Mouse (Mus musculus): ENCODE measurements around the gene Ube2e1. TPM values are rescaled to one million over a fixed set of nuclear protein-coding genes. Genes with fewer than 3 reads are reported as not detected.

Ube2e1 gene
- polyA plus RNA-seq, 1 experiment from 2014 or later: 50.0 TPM

- DNase-seq: no peak
- H3K4me2 ChIP-seq: no peak overlapping the region
- H3K36me3 ChIP-seq (ENCODE audit: insufficient read depth): no peaks in the 10 kb centered on the region
- no peaks in the 10 kb centered on the region for H3K27me3 ChIP-seq (ENCODE audit: insufficient read depth, low read length)
- no peak overlapping the region for H3K4me3 ChIP-seq (ENCODE audit: low read depth, low read length)
- H3K9me3 ChIP-seq (ENCODE audit: low read depth, low read length): no peaks in the 10 kb centered on the region
- no peaks in the 10 kb centered on the region for H3K4me1 ChIP-seq (ENCODE audit: insufficient read depth)
- no peak overlapping the region for H3K9ac ChIP-seq
- no peak overlapping the region for H3K27ac ChIP-seq (ENCODE audit: low read depth)
- 58% methylated on average over 5 of the region's 5 CpGs for WGBS
- TF ChIP-seq CTCF (IDR thresholded peaks at IDR 0.05; ENCODE audit: low read depth): no peak
- no peak for ATAC-seq (ENCODE audit: insufficient read depth)
These were observed 18.2 kb upstream of the Ube2e1 start for GRCm38 (mm10) chr14:18349871-18350270.

- WGBS: 54% methylated on average over 4 of the region's 4 CpGs
- no peak overlapping the region for H3K4me2 ChIP-seq
- H3K4me1 ChIP-seq (ENCODE audit: insufficient read depth): no peaks in the 10 kb centered on the region
- H3K27me3 ChIP-seq (ENCODE audit: insufficient read depth, low read length): no peaks in the 10 kb centered on the region
- H3K27ac ChIP-seq (ENCODE audit: low read depth): no peak overlapping the region
- DNase-seq: no peak
- ATAC-seq (ENCODE audit: insufficient read depth): no peak
- no peaks in the 10 kb centered on the region for H3K36me3 ChIP-seq (ENCODE audit: insufficient read depth)
- TF ChIP-seq CTCF (IDR thresholded peaks at IDR 0.05; ENCODE audit: low read depth): no peak
- H3K9ac ChIP-seq: no peak overlapping the region
- H3K9me3 ChIP-seq (ENCODE audit: low read depth, low read length): no peaks in the 10 kb centered on the region
- no peak overlapping the region for H3K4me3 ChIP-seq (ENCODE audit: low read depth, low read length)
These were observed 11.9 kb upstream of the Ube2e1 start for GRCm38 (mm10) chr14:18343589-18343988.

- H3K36me3 ChIP-seq (ENCODE audit: insufficient read depth): no peaks in the 10 kb centered on the region
- TF ChIP-seq CTCF (IDR thresholded peaks at IDR 0.05; ENCODE audit: low read depth): no peak
- H3K27me3 ChIP-seq (ENCODE audit: insufficient read depth, low read length): no peaks in the 10 kb centered on the region
- H3K9me3 ChIP-seq (ENCODE audit: low read depth, low read length): no peaks in the 10 kb centered on the region
- no peak overlapping the region for H3K9ac ChIP-seq
- H3K4me3 ChIP-seq (ENCODE audit: low read depth, low read length): no peak overlapping the region
- no peaks in the 10 kb centered on the region for H3K4me1 ChIP-seq (ENCODE audit: insufficient read depth)
- no peak overlapping the region for H3K4me2 ChIP-seq
- no peak for ATAC-seq (ENCODE audit: insufficient read depth)
- no peak for DNase-seq
- 74% methylated on average over 2 of the region's 2 CpGs for WGBS
- H3K27ac ChIP-seq (ENCODE audit: low read depth): no peak overlapping the region
These were observed 11.1 kb upstream of the Ube2e1 start for GRCm38 (mm10) chr14:18342749-18343148.

GRCm38 (mm10) chr14:18341088-18341487, 9.4 kb upstream of the Ube2e1 start:
- H3K4me2 ChIP-seq: no peak overlapping the region
- no peak overlapping the region for H3K9ac ChIP-seq
- H3K27ac ChIP-seq (ENCODE audit: low read depth): no peak overlapping the region
- no peak overlapping the region for H3K4me3 ChIP-seq (ENCODE audit: low read depth, low read length)
- WGBS: 86% methylated on average over 3 of the region's 3 CpGs
- no peak for TF ChIP-seq CTCF (IDR thresholded peaks at IDR 0.05; ENCODE audit: low read depth)
- H3K36me3 ChIP-seq (ENCODE audit: insufficient read depth): no peaks in the 10 kb centered on the region
- H3K27me3 ChIP-seq (ENCODE audit: insufficient read depth, low read length): no peaks in the 10 kb centered on the region
- H3K9me3 ChIP-seq (ENCODE audit: low read depth, low read length): no peaks in the 10 kb centered on the region
- DNase-seq (no peak), ATAC-seq (ENCODE audit: insufficient read depth) (no peak)
- H3K4me1 ChIP-seq (ENCODE audit: insufficient read depth): no peaks in the 10 kb centered on the region

- Histone ChIP-seq H3K4me1 (ENCODE audit: insufficient read depth) (no peaks in the 10 kb centered on the region), H3K9me3 (ENCODE audit: low read depth, low read length) (no peaks in the 10 kb centered on the region), H3K9ac (no peak overlapping the region), H3K27ac (ENCODE audit: low read depth) (no peak overlapping the region), H3K4me2 (no peak overlapping the region), H3K4me3 (ENCODE audit: low read depth, low read length) (no peak overlapping the region), H3K27me3 (ENCODE audit: insufficient read depth, low read length) (no peaks in the 10 kb centered on the region), H3K36me3 (ENCODE audit: insufficient read depth) (no peaks in the 10 kb centered on the region)
- no peak for DNase-seq
- no peak for TF ChIP-seq CTCF (IDR thresholded peaks at IDR 0.05; ENCODE audit: low read depth)
- ATAC-seq (ENCODE audit: insufficient read depth): no peak
These were observed 4.4 kb upstream of the Ube2e1 start for GRCm38 (mm10) chr14:18336106-18336505.

- Histone ChIP-seq H3K27ac (ENCODE audit: low read depth) (peak overlapping the region; percentile 85), H3K4me3 (ENCODE audit: low read depth, low read length) (peak overlapping the region; percentile 91), H3K9me3 (ENCODE audit: low read depth, low read length) (no peaks in the 10 kb centered on the region), H3K4me2 (peak overlapping the region; percentile 68), H3K4me1 (ENCODE audit: insufficient read depth) (peaks cover 6% of the 10 kb centered on the region), H3K36me3 (ENCODE audit: insufficient read depth) (peaks cover 12% of the 10 kb centered on the region; the same call in 1 of the 2 replicates), H3K27me3 (ENCODE audit: insufficient read depth, low read length) (no peaks in the 10 kb centered on the region), H3K9ac (peak overlapping the region; percentile 97)
- peak; percentile 77 for ATAC-seq (ENCODE audit: insufficient read depth)
- no peak for TF ChIP-seq CTCF (IDR thresholded peaks at IDR 0.05; ENCODE audit: low read depth)
- DNase-seq: peak; percentile 57
- WGBS: under 1% methylated on average over 71 of the region's 99 CpGs
These were observed 618 bp downstream of the Ube2e1 start for GRCm38 (mm10) chr14:18330789-18331692.

- ATAC-seq (ENCODE audit: insufficient read depth): peak; percentile 19; the same call in 1 of the 2 replicates
- 3% methylated on average over 37 of the region's 37 CpGs for WGBS
- DNase-seq: peak; percentile 31
- Histone ChIP-seq H3K4me3 (ENCODE audit: low read depth, low read length) (peak overlapping the region; percentile 37), H3K36me3 (ENCODE audit: insufficient read depth) (peaks cover 16% of the 10 kb centered on the region), H3K27ac (ENCODE audit: low read depth) (no peak overlapping the region), H3K9ac (peak overlapping the region; percentile 52), H3K4me2 (peak overlapping the region; percentile 74), H3K9me3 (ENCODE audit: low read depth, low read length) (no peaks in the 10 kb centered on the region), H3K4me1 (ENCODE audit: insufficient read depth) (peaks cover 6% of the 10 kb centered on the region), H3K27me3 (ENCODE audit: insufficient read depth, low read length) (no peaks in the 10 kb centered on the region)
- no peak for TF ChIP-seq CTCF (IDR thresholded peaks at IDR 0.05; ENCODE audit: low read depth)
These were observed 4.5 kb downstream of the Ube2e1 start for GRCm38 (mm10) chr14:18326968-18327672.
